9 mouse cellular contexts compared by ENCODE assay signal in genomic region chr7:79362830-79363229, GRCm38 (mm10). TPM values are rescaled to one million over a fixed set of nuclear protein-coding genes. Genes with fewer than 3 reads are reported as not detected.
DNase-seq lines count a peak whose midpoint lies in the region; ATAC-seq and TF ChIP-seq lines count a peak whose summit lies in the region.
"Had no signal": no experiment of that assay in that cellular context is flagged by ENCODE, and none has a peak within 500 bp of the region (broad histone marks: within the 10 kb centered on the region; RNA-seq: fewer than 3 reads in every experiment).

No protein-coding gene starts in this region.

- ATAC-seq in hindbrain, embryonic 13.5 days (ENCODE audit: low FRiP score) = no peak
- no peak for ATAC-seq in hindbrain, embryonic 14.5 days (ENCODE audit: low FRiP score)

- H3K4me3 ChIP-seq in hindbrain, embryonic 13.5 days = no peak overlapping the region
- H3K4me3 ChIP-seq in hindbrain, embryonic 10.5 days = no peak overlapping the region
- no peak overlapping the region for H3K4me3 ChIP-seq in hindbrain, embryonic 14.5 days (replicated peaks; ENCODE audit: low read length)
- H3K4me3 ChIP-seq in olfactory bulb, adult 2 months (ENCODE audit: insufficient read depth, low read depth, low read length) = no peak overlapping the region
- H3K4me3 ChIP-seq: kidney, embryonic 15.5 days had no signal

- no peaks in the 10 kb centered on the region for H3K27me3 ChIP-seq in hindbrain, embryonic 13.5 days
- no peaks in the 10 kb centered on the region for H3K27me3 ChIP-seq in hindbrain, embryonic 10.5 days (ENCODE audit: insufficient read depth, poor library complexity, severe bottlenecking)
- H3K27me3 ChIP-seq in hindbrain, embryonic 14.5 days (ENCODE audit: control insufficient read depth, insufficient read depth, low read length) = no peaks in the 10 kb centered on the region
- H3K27me3 ChIP-seq: kidney, embryonic 15.5 days had no signal

- TF ChIP-seq CTCF in olfactory bulb, adult 2 months (IDR thresholded peaks at IDR 0.05; ENCODE audit: insufficient read depth, low read depth, low read length) = no peak

- H3K36me3 ChIP-seq in hindbrain, embryonic 13.5 days = peaks cover 59% of the 10 kb centered on the region
- H3K36me3 ChIP-seq in hindbrain, embryonic 10.5 days = peaks cover 65% of the 10 kb centered on the region
- H3K36me3 ChIP-seq in hindbrain, embryonic 14.5 days (replicated peaks; ENCODE audit: control insufficient read depth, insufficient read depth) = peaks cover 49% of the 10 kb centered on the region

- no peaks in the 10 kb centered on the region for H3K9me3 ChIP-seq in hindbrain, embryonic 13.5 days
- H3K9me3 ChIP-seq in hindbrain, embryonic 10.5 days = no peaks in the 10 kb centered on the region
- H3K9me3 ChIP-seq in hindbrain, embryonic 14.5 days (ENCODE audit: control insufficient read depth, low read length) = no peaks in the 10 kb centered on the region
- H3K9me3 ChIP-seq: kidney, embryonic 15.5 days had no signal

- H3K27ac ChIP-seq in hindbrain, embryonic 13.5 days = peak overlapping the region; percentile 81
- H3K27ac ChIP-seq in hindbrain, embryonic 10.5 days = no peak overlapping the region
- peak overlapping the region; percentile 72 for H3K27ac ChIP-seq in hindbrain, embryonic 14.5 days
- peak overlapping the region; percentile 27 for H3K27ac ChIP-seq in olfactory bulb, adult 2 months (ENCODE audit: insufficient read depth, low read depth, low read length)
- H3K27ac ChIP-seq: kidney, embryonic 15.5 days had no signal

- no peak for TF ChIP-seq POLR2A in olfactory bulb, adult 2 months (IDR thresholded peaks at IDR 0.05; ENCODE audit: insufficient read depth, low read depth, low read length)

- no peak overlapping the region for H3K9ac ChIP-seq in hindbrain, embryonic 13.5 days
- H3K9ac ChIP-seq in hindbrain, embryonic 14.5 days = no peak overlapping the region
- H3K9ac ChIP-seq: kidney, embryonic 15.5 days had no signal

- 90% methylated on average over 7 of the region's 7 CpGs for WGBS in hindbrain, embryonic 13.5 days
- WGBS in hindbrain, embryonic 10.5 days = 92% methylated on average over 7 of the region's 7 CpGs
- 88% methylated on average over 7 of the region's 7 CpGs for WGBS in hindbrain, embryonic 14.5 days
- WGBS in olfactory bulb, adult 2 months = 61% methylated on average over 7 of the region's 7 CpGs

- DNase-seq in hindbrain, embryonic 10.5 days (ENCODE audit: low spot score) = no peak
- peak; percentile 23 for DNase-seq in thymus, postnatal 14 days
- DNase-seq in thymus, postnatal 10 days (ENCODE audit: low spot score in 2 of 2) = no peak
- DNase-seq in hindbrain, embryonic 14.5 days (ENCODE audit: low spot score) = no peak
- DNase-seq in left cerebral cortex, adult 9 months (ENCODE audit: low spot score in 2 of 2) = no peak
- no peak for DNase-seq in lung, postnatal 25 days (ENCODE audit: low spot score)

- no peak overlapping the region for H3K4me2 ChIP-seq in hindbrain, embryonic 13.5 days
- H3K4me2 ChIP-seq in hindbrain, embryonic 14.5 days (replicated peaks) = no peak overlapping the region
- H3K4me2 ChIP-seq: kidney, embryonic 15.5 days had no signal

- H3K4me1 ChIP-seq in hindbrain, embryonic 13.5 days (replicated peaks) = peaks cover 53% of the 10 kb centered on the region
- H3K4me1 ChIP-seq in hindbrain, embryonic 10.5 days (replicated peaks) = peaks cover 9% of the 10 kb centered on the region
- peaks cover 18% of the 10 kb centered on the region for H3K4me1 ChIP-seq in hindbrain, embryonic 14.5 days (replicated peaks; ENCODE audit: control insufficient read depth, insufficient read depth, low read length)
- peaks cover 48% of the 10 kb centered on the region for H3K4me1 ChIP-seq in olfactory bulb, adult 2 months (ENCODE audit: control insufficient read depth, insufficient read depth, low read length)

RNA-seq across cellular contexts. Expression of gene Rlbp1, which starts 24.0 kb away (rescaled TPM):
- 16.2 and 21.9 TPM in 2 replicates for polyA plus RNA-seq in hindbrain, embryonic 13.5 days (2015; fragmentation: Nextera tagmentation; extraction: Ambion mirVana)
- 0.27 and 0.58 TPM in 2 replicates for polyA plus RNA-seq in hindbrain, embryonic 10.5 days (2016; fragmentation: Nextera tagmentation; extraction: Ambion mirVana)
- polyA plus RNA-seq in hindbrain, embryonic 14.5 days (2014; fragmentation: Nextera tagmentation; extraction: Ambion mirVana) = 25.8 and 26.7 TPM in 2 replicates
- polyA plus RNA-seq in olfactory bulb, adult 2 months (2012; ENCODE audit: insufficient read depth, insufficient read length, low replicate concordance, missing spikeins) = not detected in 2 replicates

RNA-seq across cellular contexts. Expression of gene Fanci, which starts 28.9 kb away (rescaled TPM):
- 3.2 and 3.7 TPM in 2 replicates for polyA plus RNA-seq in hindbrain, embryonic 13.5 days (2015; fragmentation: Nextera tagmentation; extraction: Ambion mirVana)
- 16.1 and 19.5 TPM in 2 replicates for polyA plus RNA-seq in hindbrain, embryonic 10.5 days (2016; fragmentation: Nextera tagmentation; extraction: Ambion mirVana)
- polyA plus RNA-seq in hindbrain, embryonic 14.5 days (2014; fragmentation: Nextera tagmentation; extraction: Ambion mirVana) = 2.3 and 2.5 TPM in 2 replicates
- polyA plus RNA-seq in olfactory bulb, adult 2 months (2012; ENCODE audit: insufficient read depth, insufficient read length, low replicate concordance, missing spikeins) = not detected in 2 replicates

Comparison
In these comparisons a context has a peak if more than half of its experiments do, and no peak if none do; other contexts are left out.
1. RNA of gene Rlbp1, which starts 24.0 kb away (polyA plus RNA-seq): 25.8 to 26.7 TPM in hindbrain, embryonic 14.5 days and 16.2 to 21.9 TPM in hindbrain, embryonic 13.5 days; 0.27 to 0.58 TPM in hindbrain, embryonic 10.5 days and not detected in olfactory bulb, adult 2 months; every median in the first group is over 10 times any median in the second.